Mouse (Mus musculus) ES-E14 (cell line): Measurements from ENCODE around the gene Morn1.

ENCODE experiments used
- CHD2 ChIP-seq: IDR thresholded peaks from 2 replicates; pipeline ENCODE4 v1.6.1; 2014; ENCODE audit warnings: mild to moderate bottlenecking, low read depth, low read length, inconsistent platforms
- MAFK ChIP-seq: IDR thresholded peaks from 2 replicates; pipeline ENCODE4 v1.6.1; 2014; ENCODE audit warnings: mild to moderate bottlenecking, low read depth, low read length, inconsistent platforms; ENCODE audit not compliant: insufficient read depth

- TF ChIP-seq MAFK (no peak), CHD2 (no peak)
These were observed 2.0 kb upstream of the Morn1 start for GRCm38 (mm10) chr4:155084351-155084750.
